Mouse (Mus musculus) thymus, postnatal 25 days (tissue): ENCODE measurements around the gene Hira.
"Not testable (repeated sequence)": the region's sequence is repeated elsewhere in the genome, so short reads cannot be mapped to it uniquely, and the experiment has no call there.

ENCODE experiments used
- DNase-seq: peaks from one replicate; pipeline ENCODE4 v3.0.0; 2022

The Hira gene

DNA sequence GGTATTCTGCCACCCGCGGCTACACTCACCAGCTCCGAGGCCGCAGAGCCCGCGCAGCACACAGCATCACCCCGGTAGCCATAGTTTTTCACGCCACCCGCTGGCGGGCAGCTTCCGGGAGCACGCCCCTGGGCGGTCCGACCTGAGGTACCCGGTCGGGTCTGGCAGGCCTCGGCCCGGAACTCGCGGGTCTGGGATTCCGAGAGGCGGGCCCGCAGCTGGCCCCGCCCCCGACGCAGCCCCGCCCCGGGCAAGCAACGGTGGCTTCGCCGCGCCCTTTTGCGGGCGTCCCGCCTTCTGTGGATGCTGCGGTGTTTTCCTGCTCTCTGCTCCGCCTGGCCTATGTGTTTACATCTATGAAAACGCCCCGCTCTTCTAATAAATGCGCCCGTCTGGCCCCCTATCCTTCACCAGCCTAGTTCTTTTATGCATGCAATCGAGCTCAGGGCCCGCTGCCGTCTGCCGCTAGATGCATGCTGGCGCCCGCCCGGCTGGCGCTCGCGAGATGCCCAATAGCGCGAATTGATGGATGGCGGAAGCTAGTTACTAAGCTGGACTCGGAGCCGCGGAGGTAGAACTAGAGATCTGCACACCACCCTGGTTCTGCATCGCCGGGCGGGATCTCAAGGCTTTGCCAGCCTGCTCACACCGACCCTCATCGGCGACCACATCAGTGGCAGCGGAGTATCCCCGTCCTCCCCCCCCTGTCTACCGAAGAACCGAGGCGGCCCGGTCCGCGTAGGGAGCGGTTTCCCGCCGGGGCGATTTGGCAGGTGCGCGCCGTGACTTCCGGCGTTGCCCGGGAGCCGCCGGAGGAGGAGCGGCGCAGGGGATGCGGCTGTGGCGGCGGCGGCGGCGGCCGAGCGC, at the start of gene Hira, which contains the start of gene Mrpl40:
TSS of gene Hira (plus strand) at position 596 of the 867 bp plus-strand sequence.
TSS of gene Mrpl40 (minus strand) at position 421 of the 867 bp plus-strand sequence.
- peak; percentile 94 for DNase-seq

DNA sequence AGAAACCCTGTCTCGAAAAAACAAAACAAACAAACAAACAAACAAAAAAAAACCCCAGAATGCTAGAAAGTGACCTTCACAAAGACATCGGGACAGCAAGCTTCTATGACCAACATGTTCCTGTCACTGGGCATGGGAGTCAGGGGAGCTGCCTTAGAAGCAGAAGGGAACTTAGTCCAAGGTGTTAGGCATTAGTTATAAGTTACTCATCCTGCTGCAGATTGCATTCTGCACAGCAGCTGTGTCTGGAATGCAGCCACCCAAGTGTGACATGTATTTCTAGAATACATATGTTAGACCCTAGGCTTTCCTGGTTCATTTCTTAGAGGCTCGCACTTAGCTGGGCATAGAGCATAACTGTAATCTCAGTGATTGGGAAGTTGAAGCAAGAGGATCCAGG, 48.2 kb upstream of the Hira start:
- no peak for DNase-seq

DNA sequence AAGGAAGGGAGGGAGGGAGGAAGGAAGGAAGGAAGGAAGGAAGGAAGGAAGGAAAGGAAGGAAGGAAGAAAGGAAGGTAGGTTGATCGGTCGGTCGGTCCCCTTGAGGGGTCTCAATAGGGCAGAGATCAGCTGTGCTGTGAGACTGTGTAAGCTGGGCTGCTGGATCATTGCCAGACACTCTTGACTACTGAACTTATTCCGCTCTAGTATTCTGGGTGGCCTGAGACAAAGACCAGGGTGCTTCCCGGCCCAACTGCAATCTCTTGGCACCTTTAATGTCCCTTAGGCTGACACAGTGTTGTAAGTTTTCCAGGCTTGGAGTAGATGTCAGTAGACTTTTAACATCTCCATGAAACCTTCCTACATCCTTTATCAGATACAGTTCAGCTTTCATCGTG, 47.7 kb upstream of the Hira start:
- DNase-seq = no peak

DNA sequence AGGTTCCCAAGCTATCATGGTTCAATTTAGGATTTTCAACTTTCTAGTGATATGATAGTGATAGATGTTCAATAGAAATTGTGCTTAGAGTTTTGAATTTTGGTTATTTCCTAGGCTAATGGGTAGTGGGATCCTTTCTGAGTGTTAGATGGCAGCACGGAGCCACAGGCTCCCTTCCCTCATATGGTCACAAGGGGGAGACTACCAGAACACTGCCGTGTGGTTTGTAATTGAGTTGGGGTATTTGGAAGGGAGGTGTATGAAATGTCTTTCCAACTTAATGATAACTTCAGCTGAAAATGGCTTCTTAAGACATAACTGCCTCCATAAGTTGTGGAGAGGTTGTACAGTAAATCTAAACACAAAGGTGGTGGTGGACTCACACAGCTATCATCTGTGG, 43.4 kb upstream of the Hira start:
- DNase-seq = no peak

DNA sequence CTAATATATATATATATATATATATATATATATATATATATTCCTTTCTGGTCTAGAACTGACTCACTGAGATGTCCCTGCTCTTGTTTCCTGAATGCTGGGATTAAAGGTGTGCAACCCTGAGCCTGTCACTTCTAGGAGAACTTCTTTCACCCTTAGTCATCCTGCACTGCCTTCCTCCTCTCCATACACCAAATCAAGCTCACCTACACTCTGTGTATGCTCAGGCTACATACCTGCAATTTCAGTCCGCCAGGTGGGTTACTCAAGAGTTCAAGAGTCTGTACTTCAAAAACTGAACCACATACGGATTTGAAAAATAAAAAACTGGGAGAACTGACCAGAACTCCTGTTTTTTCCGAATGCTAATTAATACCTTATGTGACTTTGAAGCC, 40.8 kb upstream of the Hira start:
- no peak for DNase-seq

DNA sequence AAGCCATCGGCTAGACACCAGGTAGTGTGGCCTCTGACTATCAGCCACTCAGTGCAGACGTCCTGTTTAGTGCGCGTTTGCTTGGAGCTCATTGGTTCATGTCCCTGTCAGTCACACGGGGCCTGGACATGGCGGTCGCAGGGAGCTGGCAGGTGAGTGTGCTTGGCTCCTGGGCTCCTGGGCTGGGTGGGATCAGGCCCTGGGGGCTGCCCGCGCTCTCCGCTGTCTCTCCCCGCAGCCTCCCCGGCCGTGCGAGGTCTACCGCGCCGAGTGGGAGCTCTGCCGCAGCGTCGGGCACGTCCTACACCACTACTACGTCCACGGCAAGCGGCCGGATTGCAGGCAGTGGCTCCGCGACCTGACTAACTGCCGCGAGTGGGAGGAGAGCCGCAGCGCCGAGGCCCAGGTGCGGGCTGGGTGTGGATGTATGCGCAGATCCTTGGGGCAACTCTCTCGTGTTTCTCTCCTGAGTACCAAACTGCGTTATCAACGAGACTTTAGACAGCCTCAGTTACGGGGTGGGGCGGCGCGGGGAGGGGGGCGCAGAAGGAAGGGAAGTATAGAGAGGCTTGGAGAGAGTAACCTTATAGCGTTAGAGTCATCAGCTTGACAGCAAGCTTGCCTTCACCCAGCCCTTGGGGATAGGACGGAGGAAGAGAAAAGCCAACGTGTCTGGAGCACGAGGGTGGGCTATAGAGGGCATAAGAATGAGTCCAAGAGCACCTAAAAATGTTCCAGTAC, 40.2 kb upstream of the Hira start, which contains the start of the genes 2510002D24Rik and Gm28539:
TSS of gene 2510002D24Rik (plus strand) at position 111 of the 741 bp plus-strand sequence.
TSS of gene Gm28539 (plus strand) at position 117 of the 741 bp plus-strand sequence.
- peak; percentile 96 for DNase-seq

DNA sequence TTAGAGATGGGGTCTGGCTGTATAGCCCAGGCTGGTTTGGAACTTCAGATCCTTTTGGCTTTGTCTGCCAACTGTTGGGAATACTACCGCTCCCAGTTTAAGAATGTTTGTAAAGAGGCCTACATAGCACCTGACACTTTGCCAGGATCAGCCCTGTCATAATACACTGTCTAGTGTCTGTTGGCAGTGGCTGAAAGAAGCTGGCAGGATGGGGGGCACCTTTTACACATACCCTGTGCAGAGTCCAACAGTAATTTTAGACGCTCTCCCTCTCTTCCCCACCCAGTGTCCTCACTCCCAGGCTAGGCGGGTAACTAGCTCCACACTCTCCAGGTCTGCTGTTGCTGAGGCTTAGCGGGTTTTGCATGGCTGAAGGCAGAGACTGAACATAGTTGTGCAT, 38.5 kb upstream of the Hira start:
- DNase-seq = no peak

DNA sequence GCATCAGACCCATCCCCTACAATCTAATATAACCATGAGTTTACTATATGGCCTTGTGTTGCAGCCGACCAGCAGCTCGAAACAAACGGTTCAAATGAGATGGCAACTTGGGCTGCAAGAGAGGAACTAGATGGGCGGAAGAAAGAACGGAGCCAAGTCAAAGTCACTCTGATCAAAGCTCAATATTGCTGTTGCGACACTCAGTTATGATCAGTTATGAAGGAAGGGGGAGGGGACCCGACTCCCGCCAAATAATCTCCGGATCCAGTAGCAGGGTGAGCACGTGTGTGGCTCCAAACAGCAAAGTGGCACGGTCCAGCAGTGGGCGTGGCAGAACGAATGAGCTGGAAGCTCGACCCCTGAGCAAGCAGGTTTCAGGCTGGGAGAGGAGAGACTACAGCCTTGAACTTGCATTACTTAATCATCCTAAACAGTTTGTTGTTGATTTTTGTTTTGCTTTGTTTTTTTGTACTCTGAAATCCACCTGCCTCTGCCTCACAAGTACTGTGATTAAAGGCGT, 30.5 kb upstream of the Hira start:
- DNase-seq = no peak

DNA sequence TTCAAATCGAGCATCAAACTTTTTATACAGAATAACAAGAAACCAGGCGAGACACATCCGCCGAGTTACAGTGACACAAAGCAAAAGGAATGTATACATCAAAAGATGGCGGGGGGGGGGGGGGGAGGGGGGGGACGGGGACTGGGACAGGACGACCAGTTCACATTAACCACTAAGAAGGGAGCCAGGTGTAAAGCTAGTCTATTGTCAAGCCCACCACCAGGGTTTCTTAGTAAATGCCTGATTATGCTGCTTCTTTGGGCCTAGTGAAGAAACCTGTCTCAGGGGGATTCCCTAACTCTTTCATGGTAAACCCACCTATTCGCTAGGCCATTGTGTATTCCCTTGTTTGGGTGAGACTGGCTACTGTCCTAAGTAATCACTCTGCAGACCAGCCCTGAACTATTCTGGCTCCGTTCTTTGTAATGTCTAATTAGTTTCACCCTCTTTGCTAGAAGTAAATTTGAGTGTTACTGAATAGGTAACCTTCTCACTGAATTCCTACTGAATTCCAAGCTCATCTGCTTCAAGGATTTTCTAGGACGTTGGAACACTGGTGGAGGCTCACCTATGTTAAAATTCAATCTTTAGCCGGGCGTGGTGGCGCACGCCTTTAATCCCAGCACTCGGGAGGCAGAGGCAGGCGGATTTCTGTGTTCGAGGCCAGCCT, 27.2 kb upstream of the Hira start:
- not testable (repeated sequence) for DNase-seq

DNA sequence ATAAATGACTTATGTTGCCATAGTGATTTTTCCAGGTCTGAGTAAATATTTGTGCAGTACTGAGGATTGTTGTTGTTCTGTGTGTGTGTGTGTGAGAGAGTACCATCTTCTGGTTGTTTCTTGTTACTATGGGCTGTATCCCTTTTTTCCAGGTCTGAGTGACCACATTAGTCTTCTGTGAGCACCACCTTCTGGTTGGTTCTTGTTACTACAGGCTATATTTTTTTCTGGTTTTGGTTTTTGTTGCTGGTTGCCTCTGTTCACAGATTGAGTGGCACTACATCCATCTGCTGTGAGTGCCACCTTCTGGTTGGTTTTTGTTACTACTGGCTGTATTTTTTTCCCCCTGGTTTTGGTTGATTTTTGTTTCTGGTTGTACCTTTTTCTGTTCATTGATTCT, 18.3 kb upstream of the Hira start:
- DNase-seq = peak; percentile 14

DNA sequence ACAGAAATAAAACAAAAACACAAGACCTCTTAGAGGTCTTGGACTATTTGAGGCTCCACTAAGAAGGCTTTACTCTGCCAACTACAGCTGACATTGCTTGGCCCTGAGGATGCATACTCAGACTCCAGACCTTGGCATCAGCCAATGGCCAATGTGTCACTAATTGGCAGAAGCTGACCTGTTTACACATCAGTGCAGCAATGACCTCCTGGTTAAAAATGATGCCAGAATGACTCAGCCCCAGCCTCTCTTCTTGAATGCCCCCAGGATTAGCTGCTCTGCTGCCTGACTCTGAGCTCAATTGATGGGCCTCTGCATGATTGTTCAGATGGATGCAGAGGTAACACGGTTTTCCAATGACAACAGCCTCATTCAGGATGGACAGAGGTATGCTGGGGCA, 16.7 kb upstream of the Hira start:
- DNase-seq = no peak

DNA sequence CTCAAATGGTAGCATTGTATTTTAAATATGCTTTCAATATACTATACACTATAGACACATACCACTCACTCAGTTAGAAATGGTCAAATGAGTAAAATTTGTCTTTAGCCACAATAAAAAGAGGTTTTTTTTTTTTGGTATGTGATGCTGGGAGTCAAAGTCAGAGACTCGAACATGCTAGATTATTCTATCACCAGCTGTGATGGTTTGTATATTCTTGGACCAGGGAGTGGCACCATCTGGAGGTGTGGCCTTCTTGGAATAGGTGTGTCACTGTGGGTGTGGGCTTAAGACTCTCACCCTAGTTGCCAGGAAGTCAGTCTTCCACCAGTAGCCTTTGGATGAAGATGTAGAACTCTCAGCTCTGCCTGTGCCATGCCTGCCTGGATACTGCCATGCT, 6.3 kb upstream of the Hira start:
- DNase-seq = not testable (repeated sequence)

DNA sequence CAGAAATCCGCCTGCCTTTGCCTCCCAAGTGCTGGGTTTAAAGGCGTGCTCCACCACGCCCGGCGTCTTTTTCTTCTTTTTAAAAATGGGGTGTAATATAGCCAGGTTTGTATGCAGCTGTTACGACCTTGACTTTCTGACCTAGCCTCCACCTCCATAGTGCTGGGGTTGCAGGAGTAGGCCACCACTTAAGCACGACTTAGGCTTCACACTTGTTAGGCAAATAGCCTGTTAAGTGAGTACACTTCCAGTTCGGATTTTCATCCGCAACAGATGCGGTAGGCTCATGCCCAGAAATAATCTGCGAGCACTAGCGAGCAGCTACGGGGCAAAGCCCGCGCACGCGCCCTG, 771 bp upstream of the Hira start:
- no peak for DNase-seq

DNA sequence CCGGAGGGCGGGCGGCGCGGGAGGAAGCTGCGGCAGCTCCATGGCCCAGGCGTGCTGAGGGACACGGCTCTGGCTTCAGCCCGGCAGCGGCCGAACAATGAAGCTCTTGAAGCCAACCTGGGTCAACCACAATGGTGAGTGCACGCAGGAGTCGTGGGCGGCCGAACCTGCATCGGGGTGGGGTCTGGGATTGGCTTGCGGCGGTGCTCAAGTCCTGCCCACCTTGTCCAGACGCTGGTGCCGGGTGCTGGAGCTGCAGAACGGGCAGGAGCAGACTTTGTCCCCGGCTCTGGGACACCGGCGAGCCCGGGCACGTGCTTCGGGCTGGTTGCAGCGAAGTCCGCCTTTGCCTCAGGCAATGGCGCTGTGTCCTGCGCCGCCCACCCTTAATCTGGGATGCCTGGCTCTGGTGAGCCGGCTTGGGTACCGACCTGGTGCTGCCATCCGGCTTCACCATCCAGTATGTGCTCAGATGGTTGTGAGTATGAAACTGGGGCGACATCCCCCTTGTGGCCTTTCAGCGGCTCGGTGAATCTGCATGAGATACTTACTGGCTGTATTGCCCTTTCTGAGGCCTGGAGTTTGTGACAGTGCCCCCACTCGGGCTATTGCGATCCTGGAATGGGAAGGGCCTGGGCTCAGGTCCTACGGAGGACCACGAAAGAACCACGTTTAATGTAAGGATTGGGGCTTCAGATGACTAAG, 701 bp downstream of the Hira start:
- peak; percentile 73 for DNase-seq

DNA sequence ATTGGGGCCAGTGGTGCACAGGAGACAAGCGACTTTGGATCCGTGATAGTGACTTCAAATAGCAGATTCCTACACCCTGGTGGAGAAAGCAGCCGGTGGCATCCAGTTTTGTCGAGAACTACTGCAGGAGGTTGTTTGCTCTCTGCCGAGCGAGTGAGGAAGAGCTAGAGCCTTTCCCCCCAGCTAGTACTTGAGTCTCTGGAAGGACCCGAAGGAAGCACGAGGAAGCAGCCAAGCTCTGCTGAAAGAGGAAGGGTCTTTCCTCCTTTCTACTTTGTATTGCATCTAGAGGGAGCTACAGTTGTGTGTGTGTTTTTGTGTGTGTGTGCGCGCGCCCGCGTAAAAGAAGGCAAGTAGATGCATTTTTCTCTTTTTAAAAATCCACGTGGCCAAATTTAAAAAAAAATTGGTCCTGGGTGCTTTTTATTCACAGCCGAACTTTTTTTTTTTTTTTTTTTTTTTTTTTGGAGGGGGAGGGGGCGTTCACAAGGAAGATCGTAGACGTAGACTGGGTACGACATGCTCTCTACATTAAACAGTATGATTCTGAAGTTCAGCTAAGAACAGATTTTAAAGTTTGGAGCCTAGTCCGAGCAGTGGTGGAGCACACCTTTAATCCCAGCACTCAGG, 1.4 kb downstream of the Hira start:
- no peak for DNase-seq

DNA sequence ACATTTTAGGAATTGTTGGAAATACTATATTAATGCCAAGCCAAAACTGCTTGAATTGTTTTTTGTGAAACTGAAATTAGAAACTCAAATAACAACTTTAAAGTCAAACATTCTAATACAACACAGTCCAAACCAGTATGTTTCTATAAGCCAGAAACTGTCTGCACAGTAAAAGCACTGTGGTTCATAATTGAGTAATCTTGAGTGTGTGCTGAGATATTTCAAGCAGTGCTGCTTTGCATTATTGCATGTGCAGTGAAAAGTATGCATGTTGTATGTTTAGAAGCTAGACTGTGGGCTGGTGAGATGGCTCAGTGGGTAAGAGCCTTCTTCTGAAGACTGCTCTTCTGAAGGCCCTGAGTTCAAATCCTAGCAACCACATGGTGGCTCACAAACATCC, 7.2 kb downstream of the Hira start:
- no peak for DNase-seq

DNA sequence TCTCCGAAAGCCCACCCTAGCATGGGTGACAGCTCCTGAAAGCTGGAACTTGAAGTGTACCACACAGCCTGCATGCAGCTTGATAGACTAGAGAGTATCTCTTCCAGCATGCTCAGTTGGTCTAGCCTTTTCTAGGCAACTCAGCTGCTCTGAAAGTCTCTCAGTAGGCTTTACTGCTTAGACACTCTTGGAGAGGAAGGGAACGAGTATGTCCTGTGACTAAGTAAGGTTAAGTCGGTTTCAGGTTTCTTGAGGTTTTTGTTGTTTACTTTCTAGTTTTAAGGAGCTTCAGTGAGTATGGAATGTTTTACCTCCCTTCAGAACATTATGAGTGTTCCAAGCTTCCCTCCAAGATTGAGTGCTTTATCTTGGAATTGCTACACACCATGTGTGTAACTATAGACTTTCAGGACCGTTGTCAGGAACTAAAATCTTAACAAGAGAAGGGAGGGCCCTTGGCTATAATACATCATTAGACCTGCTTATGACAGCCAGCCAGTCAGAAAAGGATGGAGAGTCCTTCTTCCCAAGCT, 17.1 kb downstream of the Hira start:
- DNase-seq = no peak

DNA sequence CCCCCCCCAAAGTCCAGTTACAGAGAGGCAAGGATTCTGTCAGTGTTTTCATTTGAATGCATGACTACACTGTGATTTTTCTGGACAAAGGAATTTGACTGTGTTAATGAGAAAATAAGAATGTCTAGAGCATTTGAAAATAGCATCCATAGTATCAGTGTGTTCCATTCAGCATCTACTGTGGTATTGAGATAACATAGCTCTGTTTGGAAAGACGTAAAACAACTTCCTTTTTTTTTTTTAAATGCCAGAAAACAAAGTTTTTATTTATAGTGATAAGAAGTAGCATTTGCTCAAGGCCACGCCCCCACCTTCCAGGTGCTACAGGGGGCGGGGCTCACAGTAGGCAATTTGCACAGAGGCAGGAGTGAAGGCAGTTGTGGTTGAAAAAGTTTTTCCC, 18.4 kb downstream of the Hira start:
- no peak for DNase-seq

DNA sequence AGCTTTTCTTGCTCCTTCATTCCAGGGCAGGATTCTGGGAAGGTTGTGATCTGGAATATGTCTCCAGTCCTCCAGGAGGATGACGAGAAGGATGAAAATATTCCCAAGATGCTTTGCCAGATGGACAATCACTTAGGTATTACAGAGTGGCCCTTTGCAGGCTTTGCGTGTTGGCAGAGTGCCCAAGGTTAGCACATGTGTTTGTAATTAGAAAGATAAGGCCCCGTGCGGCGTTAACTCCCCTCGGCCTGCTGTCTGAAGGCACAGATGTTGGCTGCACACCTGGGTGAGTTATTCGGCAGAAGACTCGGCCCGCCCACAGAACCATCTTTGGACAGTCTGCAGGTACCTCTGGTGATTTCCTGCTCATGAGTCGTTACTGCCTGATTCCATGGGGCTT, 19.6 kb downstream of the Hira start:
- no peak for DNase-seq

DNA sequence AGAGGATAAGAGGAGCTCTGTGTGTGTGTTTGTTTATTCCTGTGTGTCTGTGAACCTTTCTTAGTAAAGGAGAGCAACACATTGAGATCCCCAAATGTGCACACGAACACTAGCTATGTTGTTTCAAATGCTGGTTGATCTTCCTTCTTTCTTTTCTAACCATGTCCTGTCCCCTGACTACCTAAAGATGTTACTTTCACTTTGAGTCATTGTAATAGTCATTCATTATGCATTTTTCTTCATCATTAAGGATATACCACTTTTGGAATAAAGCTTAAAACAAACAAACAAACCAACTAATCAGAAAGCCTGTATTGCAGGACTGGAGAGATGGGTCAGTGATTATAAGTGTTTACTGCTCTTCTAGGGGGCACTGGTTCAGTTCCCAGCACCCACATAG, 28.8 kb downstream of the Hira start:
- DNase-seq = no peak

DNA sequence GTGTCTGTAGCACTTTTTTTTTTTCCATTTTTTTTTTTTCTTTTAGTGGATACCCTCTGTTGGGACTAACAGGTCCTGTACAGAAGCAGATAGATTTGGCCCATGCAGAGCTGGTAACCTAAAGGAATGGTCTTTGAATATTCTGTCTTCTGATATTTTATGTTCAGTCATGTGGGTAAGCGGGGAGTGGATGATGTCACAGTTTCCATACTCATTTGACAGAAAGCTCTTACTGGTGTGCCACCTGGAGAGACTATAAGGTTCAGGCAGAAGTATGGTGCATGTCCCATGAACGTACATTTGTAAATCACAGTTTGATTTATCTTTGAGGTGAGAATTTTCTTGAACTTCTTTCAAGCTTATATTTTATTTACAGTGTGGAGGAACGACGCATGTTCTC, 39.2 kb downstream of the Hira start:
- DNase-seq = no peak

DNA sequence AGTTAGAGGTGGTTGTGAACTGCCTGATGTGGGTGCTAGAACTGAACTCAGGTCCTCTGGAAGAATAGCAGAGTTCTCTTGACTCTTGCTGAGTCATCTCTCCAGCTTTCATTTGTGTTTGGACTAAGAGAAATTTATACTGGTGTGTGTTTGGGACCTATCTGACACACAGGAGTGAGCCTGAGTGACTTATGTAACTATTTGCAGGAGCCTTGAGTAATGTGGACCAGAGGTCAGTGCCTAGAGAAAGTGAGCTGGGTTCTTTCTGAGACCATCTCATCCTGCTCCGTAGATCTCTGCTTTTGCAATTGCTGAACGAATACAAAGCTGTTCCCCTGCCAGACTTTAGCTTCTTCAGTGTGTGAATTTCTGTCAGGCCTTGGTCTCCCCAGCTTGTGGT, 44.9 kb downstream of the Hira start:
- DNase-seq = no peak
